Mouse (Mus musculus) megakaryocyte, embryonic 14.5 days (primary cell): ENCODE results near the gene Slc20a1.

Experiments
- FLI1 ChIP-seq: IDR thresholded peaks from 2 replicates; pipeline ENCODE4 v1.6.1; 2012; ENCODE audit warnings: low read length, inconsistent platforms, mixed read lengths
- GATA1 ChIP-seq: IDR thresholded peaks from 3 replicates; pipeline ENCODE4 v1.6.1; 2012; ENCODE audit warnings: mixed read lengths, low read length, inconsistent platforms, borderline replicate concordance

DNA sequence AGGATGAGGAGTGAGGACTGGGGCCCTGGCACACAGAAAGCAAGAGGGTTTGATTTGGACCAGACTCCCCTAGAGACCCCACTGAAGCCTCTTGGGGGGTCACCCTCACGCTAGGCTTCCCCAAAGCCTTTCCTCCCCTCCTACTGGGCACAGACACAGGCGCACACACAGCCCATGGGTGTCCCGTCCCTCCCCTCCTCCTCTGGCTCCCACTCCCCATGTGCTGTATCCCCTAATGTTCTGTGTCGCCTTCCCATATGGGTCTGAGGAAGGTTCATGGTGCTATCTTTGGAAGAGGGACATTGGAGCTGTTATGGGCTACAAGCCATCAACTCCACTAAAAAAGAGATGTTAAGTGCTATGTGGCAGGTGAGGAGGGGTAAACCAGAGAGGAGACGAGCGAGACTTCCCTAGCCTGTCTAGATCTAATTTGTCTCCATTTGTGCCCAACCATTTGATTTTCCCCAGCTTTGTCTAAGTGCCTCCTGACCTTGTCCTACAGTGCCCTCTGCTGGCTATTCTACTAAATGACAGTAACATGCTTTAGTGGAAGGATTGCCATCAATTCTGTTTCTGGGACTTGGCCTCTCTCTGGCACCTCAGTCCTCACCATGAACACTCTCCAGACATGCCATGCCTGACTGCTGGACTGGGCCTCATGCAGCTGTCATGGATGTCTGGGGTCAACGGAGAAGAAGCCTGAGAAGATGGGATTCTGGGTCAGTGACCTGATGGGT lies 60.1 kb downstream of the Slc20a1 start:
- TF ChIP-seq GATA1 (no peak), FLI1 (no peak)
